Mouse (Mus musculus): Measurements from ENCODE around the gene Sema4g. TPM values are rescaled to one million over a fixed set of nuclear protein-coding genes. Genes with fewer than 3 reads are reported as not detected.

The Sema4g gene
- total RNA-seq, 2 experiments from 2014 or later = 15.5 to 26.5 TPM

DNA sequence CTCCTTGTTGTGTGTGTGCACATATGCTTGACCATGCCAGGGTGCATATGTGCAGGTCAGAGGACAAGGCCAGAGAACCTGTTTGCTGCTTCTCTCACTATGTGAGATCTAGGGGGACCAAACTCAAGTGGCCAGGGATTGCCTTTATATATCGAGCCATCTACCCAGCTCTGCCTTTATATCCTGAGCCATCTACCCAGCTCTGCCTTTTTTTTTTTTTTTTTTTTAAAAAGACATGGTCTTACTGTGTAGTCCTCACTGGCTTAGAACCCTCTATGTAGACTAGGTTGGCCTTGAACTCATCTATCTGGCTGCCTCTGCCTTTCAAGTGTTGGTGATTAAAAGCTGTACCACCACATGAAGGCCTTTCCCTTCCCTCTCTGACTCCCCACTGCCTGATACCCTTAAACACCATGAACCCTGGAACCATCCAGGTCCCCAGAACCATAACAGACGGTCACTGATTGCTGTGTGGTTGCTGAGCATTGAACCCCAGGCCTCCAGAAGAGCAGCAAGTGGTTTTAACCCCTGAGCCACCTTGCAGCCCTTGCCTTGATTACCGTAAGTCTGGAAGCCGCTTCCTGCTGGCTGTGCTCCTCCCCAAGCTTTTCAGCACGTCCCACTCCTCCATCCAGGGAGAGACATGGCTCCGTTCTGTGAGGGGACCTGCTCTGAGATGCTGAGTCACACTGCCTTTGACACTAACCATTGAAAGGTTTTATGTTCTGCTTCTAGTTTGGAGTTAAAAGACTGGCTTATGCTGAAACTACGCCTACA, 15.0 kb downstream of the Sema4g start:
- DNase-seq (ENCODE audit: low spot score in 2 of 2) = no peak

DNA sequence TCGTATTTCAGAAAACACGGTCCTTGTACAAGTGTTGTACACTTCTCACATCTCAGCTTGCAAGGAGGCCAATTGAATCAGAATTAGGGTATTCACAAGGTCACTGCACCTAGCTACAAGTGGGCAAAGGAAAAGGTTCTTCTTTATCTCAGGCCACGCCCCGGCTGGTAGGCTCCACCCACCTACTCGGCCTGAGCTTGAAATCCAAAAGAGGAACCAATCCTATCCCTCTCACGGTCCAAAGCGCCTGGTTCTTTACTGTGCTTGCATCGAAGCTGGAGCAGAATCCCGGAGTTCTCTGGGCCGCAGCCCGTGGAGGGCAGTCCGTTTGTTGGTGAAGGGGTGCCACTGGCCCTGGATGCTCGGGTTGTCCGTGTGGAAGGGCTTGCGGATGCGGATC, 16.5 kb downstream of the Sema4g start, which contains the start of gene Twnk:
Gene Twnk, plus strand, starts transcription at position 220 of the 400 bp plus-strand sequence.
- no peak for DNase-seq (ENCODE audit: low spot score in 2 of 2)

DNA sequence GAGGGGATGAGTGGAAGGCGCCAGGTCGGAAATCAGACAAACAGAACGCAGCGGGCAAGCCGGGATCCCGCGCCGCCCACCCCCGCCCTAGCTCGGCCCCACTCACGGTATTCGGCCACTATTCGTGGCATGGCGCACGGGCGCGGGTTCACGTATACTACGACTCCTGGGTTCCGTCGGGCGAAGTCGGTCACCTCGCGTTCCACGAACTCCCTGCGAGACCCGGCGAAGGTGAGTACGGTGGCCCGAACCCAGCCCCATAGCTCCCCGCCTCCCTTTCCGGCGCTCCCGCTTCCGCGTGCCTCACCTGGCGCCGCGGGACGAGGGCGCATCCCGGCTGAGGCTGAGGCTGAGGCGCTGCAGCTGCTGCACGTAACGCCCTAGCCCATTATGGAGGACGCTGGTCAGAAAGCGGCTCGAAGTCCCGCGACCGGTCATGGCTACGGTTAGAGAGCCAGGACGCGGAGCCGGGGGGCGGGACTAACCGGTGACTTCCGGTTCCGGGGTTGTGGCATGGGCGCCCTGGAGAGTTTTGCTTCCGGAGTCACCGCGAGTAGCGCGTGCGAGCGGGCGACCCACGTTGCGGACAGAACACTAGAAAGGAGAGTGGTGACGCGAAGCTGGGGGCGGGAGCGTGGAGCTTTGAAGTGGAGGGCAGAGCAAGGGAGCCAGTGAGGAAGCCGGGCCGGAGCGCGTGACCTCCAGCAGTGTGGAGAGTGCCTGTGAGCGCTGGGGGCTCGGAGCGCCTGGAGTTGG, 17.2 kb downstream of the Sema4g start, which contains the start of gene Mrpl43:
Gene Mrpl43, minus strand, starts transcription at position 486 of the 756 bp plus-strand sequence.
- DNase-seq (ENCODE audit: low spot score in 2 of 2) = peak; percentile 94 to 96

DNA sequence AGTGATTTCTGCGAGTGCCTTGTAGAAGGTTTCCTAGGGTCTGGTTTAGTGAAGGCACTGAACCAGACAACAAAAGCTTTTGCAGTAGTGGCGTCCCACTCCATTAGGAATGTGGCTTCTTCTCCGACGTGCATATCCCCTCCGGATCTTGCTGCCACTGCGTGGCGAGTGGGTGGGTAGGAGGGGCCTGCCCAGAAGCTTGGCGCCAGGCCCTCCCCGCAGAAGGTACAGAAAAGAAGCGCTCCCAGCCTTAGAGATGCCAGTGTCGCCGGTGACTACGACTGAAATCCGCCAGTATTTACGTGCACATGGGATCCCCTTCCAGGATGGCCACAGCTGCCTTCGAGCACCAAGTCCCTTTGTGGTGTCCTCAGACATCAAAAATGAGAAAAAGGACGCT, 18.1 kb downstream of the Sema4g start:
- DNase-seq (ENCODE audit: low spot score in 2 of 2) = no peak

DNA sequence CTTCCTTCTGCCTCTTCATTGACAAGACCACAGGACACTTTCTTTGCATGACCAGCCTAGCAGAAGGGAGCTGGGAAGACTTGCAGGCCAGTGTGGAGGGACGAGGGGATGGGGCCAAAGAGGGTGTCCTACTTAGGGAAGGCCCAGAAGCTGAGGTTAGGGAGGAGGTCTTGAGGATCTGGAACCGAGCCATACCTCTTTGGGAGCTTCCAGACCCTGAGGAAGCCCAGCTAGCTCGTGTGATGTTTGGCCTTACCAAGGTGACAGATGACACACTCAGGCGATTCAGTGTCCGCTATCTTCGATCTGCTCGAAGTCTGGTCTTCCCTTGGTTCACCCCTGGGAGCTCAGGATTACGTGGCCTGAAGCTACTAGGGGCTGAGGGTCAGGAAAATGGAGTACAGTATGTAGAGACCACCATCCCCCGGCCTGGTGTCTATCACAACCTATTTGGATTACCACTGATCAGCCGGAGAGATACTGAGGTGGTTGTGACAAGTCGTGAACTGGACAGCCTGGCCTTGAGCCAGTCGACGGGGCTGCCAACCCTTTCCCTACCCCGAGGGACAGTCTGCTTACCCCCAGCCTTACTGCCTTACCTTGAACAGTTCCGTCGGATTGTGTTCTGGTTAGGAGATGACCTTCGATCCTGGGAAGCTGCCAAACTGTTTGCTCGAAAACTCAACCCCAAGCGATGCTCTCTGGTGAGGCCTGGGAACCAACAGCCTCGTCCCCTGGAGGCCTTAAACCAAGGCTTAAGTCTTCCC, 18.7 kb downstream of the Sema4g start:
- DNase-seq (ENCODE audit: low spot score in 2 of 2) = no peak

DNA sequence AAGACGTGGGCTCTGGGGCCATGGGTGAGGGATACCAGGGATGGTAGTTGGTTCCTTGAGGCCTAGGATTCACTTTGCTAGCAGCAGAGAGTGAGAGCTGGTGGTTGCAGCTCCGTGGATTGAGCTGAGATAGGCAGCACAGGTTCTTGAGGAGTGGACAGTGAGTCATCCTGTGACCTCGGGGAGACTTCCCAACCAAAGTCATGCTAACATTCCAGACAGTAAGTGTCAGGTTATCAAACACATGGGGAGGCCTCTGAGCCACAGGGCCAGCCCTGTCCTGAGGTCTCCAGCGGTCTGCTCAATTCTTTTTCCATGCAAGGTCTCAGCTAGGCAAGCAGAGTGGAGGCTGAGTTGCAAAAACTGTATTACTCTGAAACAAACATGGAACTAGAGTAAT, 21.7 kb downstream of the Sema4g start:
- no peak for DNase-seq (ENCODE audit: low spot score in 2 of 2)

DNA sequence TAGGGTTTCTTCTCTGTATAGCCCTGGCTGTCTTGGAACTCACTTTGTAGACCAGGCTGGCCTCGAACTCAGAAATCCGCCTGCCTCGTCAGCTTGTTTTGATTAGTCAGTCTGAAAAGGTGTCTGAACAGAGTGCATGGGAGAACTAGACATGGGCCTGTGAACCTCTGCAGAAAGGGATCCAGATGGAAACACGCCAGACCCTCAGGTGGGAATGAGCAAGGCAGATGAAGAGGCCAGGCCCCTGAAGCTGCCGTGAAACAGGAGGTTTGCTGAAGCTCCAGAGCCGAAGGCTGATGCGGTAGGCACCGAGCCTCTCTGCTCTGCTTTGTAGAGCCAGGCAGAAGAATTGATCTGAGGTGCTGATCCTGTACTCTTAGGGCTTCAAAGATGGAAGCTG, 23.3 kb downstream of the Sema4g start:
- DNase-seq (ENCODE audit: low spot score in 2 of 2) = no peak

DNA sequence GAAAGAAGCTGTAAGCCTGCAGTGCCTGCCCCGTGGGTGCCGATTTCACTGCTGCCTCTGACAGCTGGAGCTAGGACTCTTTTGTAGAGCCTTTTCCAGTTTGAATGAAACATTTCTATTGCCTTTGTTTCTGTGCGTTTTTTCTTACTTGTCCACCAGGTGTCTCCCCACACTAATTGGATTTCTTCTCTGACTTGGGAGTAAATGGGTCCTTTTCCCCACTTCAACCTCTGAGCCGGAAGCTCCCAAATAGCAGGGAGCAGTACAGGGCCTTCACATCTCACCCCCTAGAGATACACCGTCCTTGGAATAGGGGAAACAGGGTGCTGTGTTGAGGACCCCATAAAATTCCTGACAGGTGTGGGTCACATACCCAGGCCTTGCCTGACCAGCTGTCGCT, 23.7 kb downstream of the Sema4g start:
- DNase-seq (ENCODE audit: low spot score in 2 of 2) = no peak

DNA sequence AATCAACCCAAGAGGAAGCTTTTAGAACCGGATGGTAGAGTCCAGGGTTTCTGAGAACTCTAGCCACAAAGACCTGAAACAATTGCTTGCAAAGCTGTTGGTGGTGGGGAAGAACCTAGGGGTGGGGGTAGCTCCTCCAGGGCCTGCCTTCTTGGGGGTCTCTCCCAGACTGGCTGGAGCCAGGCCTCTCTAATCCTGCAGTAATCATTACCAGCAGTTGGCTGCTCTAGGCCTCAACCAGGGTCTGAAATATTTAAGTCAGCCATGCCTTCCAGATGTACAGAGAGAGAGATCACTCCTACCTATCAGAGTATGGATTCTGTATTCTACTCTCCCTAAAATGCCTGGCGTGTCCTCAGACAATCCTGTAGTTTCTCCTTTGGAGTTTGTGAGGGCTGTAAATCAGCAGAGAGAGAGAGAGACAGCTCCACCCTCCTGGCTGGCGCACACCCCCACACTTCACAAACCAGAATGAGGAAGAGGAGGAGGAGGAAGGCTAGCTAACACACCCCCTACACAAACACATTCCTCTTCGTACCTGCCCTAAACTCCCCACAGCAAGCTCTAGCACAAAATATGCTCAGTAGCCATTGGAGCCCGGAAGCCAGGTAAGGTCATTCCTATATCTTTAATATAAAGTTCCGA, 24.8 kb downstream of the Sema4g start:
- no peak for DNase-seq (ENCODE audit: low spot score in 2 of 2)

DNA sequence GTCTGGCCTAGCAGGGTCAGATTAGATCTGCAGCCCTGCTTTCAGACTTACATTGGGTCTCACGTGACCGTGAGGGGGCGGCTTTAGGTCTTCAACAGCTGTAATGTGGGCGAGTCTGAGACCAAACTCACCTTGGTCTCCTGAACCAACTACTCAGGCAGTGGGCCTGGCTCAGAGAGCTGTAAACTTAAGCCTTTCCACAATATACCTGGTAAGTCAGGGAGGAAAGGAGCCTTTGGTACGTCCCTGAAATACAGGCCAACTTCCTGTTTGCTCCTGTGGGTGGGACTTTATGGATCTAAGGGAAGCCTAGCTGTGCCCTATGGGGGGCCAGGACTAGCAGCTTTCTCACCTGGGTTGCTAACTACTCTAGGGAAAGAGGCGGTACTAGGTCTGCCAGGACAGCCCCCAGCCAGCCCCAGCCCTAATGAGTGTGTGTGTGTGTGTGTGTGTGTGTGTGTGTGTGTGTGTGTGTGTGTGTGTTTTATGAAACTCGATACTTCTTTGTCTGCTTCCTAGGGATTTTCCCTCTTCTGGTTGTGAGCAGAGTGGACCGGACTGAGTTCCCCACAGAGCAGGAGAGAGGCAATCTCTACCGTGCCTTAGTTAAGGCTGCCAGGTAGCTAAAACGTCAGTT, 25.6 kb downstream of the Sema4g start, which contains the start of gene Lzts2:
Gene Lzts2, plus strand, starts transcription at position 80 of the 637 bp plus-strand sequence.
- no peak for DNase-seq (ENCODE audit: low spot score in 2 of 2)

DNA sequence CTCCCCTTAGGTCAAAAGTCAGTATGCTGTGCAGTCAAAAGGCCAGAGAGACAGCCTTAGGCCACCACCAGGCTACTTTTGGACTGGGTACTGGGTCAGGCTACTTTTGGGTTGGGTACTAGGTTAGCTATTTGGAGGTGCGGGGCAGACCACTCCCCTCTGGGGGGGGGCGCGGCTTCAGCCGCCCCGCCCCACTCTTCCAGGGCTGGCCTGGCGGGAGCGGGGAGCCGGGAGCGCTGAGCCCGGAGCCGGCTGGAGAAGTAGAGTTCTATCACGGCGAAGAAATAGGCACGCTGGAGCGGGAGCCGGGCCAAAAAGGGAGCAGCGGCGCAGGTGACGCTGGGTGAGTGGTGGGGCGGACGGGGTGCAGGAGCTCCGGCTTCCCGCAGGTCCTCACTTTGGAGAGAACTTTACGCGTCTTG, 26.1 kb downstream of the Sema4g start:
- no peak for DNase-seq (ENCODE audit: low spot score in 2 of 2)

DNA sequence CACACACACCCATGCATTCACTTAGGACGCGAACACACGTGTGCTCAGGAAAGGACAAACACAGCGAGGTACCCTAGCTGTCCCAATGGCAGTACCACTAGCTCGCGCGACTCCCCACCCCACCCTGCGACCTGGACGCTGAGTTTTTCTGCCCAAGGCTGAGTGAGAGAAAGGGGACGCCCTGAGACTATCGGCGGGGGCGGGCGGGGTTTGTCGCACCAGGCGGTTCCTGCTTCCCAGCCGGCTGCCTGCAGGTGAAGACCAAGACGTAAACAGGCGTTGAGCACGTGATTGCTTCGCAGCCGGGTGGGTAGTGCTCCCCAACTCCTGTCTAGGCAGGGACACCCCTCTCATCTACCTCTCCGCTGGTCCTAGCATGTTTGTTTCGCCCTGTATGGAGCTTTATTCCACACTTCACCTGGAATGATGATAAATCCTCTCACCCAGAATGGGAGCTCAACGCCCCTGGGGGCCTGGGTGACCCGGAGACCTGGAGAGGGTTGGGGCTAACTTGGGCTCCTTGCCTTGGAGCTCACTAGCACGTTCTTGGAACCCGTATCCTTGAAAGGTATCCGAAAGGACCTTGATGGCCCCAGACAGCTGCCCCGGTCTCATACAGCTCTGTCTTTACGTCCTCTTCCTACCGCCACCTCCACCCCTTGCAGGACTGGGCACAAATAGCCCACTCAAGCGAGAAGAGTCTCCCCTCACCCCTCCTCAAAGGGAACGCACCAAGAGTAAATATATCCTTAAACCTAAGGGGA, 26.8 kb downstream of the Sema4g start:
- no peak for DNase-seq (ENCODE audit: low spot score in 2 of 2)

DNA sequence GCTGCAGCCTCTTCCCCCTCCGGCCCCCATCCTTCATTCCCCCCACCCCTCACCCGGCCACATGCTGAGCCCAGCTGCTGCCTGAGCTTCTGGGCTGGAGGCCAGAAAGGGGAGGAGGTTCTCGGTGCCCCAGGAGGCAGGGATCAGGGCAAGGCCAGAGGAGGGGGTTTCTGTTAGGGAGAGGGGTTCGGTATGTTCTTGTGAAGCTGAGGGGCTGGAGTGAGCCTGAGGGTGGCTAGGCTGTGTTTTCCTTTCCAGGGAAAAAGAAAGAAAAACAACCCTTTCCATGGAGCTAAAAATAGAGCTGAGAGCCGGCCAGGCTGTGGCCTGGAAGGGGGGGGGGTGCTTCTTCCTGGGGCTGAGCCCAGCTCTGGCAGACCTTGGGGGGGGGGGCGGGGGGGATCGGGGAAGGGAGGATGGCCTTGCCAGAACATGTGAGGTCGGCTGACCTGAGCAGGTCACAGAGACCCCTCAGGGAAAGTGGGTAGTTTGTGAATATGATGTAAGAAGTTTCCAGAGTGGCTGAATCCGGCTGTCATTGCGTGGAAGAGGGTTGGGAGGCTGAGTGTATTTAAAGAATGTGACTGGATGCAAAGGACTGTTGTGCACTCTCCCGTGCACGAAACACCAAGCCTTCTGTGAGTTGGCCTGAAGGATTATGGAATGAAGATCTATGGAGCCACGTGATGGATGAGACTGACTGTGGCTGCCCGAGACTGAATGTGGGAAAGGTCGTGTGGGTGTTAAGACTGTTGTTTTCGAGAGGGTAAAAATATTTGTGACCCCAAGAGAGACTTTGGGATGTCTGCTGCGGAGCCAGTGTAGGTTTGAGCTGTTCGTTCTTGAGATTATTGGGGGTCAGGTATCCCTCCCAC, 27.7 kb downstream of the Sema4g start:
- peak in 1 of 2 experiments; percentile 65 for DNase-seq (ENCODE audit: low spot score in 2 of 2)

DNA sequence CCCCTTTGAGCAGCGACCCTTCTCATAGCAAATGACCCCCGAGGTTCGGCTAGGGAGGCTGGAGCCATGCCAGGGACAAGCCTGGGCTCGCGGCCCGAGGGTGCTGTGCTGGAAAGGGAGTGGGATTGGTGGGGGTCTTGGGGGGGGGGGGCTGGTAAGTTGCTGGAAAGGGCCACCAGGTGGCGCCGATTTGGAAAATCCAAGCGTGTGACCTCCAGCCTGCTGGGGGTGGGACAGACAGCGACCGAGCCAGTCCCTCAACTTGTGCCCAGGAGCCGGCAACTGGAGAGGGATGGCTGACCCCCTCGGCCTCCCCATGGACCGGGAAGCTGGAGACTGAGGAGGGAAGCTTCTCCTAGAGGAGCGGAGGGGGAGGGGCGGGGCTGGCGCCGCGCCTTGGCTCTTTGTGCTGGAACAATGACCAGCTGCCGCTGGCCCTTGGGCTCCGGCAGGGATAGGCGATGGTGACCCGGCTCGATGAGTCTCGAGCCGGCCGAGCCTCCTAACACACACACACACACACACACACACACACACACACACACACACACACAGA, 28.4 kb downstream of the Sema4g start:
- peak in 1 of 2 experiments; percentile 65 for DNase-seq (ENCODE audit: low spot score in 2 of 2)

DNA sequence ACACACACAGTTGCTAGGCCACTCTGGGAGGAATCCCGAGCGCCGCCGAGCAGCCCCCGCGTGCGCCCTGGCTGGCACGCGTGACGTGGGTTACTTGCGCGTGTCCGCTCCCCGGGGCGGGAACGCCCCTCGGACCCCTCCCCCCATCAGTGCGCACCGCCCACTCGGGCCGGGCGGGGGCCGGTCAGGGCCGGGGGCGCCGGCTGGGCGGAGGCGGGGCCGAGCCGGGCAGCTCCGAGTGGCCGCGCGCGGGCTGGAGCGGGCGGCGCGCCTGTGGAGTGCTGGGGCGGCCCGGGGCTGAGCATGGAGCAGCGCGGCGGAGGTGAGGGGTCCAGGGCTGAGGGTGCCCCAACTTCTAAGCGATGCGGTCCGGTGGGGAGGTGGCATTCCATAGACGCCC, 29.0 kb downstream of the Sema4g start:
- DNase-seq (ENCODE audit: low spot score in 2 of 2) = peak; percentile 81 to 88

DNA sequence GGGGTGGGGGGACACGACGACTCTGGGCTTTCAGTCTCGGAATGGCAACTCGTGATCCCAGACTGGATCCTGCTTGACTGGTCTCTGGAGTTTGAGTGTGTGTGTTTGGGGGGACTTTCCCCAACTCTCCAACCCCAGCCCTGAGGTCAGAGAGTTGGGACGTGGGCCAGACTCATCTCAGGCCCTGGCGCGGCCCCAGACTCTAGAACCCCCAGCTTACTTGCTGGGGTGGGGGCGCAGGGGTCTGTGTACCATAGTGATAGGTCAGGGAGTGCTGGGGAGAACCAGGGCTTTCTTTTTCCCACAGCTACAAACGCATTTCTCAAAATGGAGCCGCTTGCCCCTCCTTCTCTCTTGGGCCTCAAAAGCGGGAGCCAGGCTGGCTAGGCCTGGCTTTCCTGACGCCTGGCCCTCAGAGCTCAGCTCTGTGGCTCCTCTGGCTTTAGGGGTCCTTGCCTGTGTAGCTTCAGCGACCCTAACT, 29.5 kb downstream of the Sema4g start:
- DNase-seq (ENCODE audit: low spot score in 2 of 2) = no peak

DNA sequence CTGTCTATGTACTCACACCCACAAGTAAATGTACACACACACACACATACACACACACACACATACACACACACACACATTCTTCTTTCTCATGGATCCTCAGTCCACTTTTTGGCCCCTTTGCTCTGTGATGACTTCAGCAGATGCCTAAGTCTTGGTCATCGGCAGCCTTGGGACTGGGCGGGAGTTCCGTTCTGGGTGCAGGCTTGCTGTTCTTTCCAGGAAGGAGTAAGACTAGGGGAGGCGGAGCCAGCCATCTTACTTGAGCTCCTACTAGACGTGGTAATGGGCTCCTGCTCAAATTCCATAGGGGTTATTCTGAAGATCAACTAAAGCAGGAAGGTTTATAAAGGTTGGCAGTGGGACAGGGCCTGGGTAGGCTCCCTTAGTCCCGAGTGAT, 31.4 kb downstream of the Sema4g start:
- no peak for DNase-seq (ENCODE audit: low spot score in 2 of 2)

DNA sequence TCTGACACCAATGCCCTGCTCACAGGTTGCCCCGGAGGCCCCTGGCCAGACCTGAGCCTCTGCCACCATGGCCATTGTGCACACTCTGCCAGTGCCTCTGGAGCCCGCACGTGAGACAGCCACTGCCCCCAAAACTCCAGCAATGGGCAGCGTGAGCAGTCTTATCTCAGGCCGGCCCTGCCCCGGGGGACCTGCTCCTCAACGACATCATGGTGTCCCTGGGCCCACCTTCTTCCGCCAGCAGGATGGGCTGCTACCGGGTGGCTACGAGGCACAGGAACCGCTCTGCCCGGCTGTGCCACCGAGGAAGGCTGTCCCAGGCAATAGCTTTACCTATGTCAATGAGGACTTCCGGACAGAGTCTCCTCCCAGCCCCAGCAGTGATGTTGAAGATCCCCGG, 32.5 kb downstream of the Sema4g start:
- DNase-seq (ENCODE audit: low spot score in 2 of 2) = no peak
